Mouse (Mus musculus) right cerebral cortex, postnatal 36 days (tissue): ENCODE data around the gene Olig1.
"Not testable (repeated sequence)": the region's sequence is repeated elsewhere in the genome, so short reads cannot be mapped to it uniquely, and the experiment has no call there.

Experiments
- DNase-seq, 2 experiments: peaks; one replicate each; pipeline ENCODE4 v3.0.0; 2022; ENCODE audit warnings: low spot score in 2 of 2, mixed read lengths in 1 of 2

Gene Olig1

GRCm38 (mm10) chr16:91246292-91246691 lies 23.3 kb upstream of the Olig1 start:
- no peak for DNase-seq

GRCm38 (mm10) chr16:91255419-91256164 lies 14.0 kb upstream of the Olig1 start:
- DNase-seq: not testable (repeated sequence)

GRCm38 (mm10) chr16:91258956-91259355 lies 10.6 kb upstream of the Olig1 start:
- DNase-seq: no peak

- no peak for DNase-seq
These were observed 8.7 kb upstream of the Olig1 start for GRCm38 (mm10) chr16:91260861-91261260.

GRCm38 (mm10) chr16:91262467-91263220 lies 6.9 kb upstream of the Olig1 start:
- DNase-seq: peak; percentile 7 to 30

- DNase-seq: peak; percentile 57 to 59
These were observed 3.6 kb upstream of the Olig1 start for GRCm38 (mm10) chr16:91265972-91266371.

- DNase-seq: no peak
These were observed 684 bp upstream of the Olig1 start for GRCm38 (mm10) chr16:91268724-91269452.

GRCm38 (mm10) chr16:91270212-91270971 lies 820 bp downstream of the Olig1 start:
- peak in 1 of 2 experiments; percentile 30 for DNase-seq

GRCm38 (mm10) chr16:91270982-91271549 lies 1.5 kb downstream of the Olig1 start:
- no peak for DNase-seq

GRCm38 (mm10) chr16:91271634-91272033 lies 2.1 kb downstream of the Olig1 start:
- DNase-seq: no peak

- peak in 1 of 2 experiments; percentile 8 for DNase-seq
These were observed 10.9 kb downstream of the Olig1 start for GRCm38 (mm10) chr16:91280516-91280915.

GRCm38 (mm10) chr16:91292080-91292479 lies 22.5 kb downstream of the Olig1 start:
- DNase-seq: no peak

GRCm38 (mm10) chr16:91292719-91293333 lies 23.3 kb downstream of the Olig1 start:
- no peak for DNase-seq

GRCm38 (mm10) chr16:91297726-91298125 lies 28.2 kb downstream of the Olig1 start:
- DNase-seq: no peak

GRCm38 (mm10) chr16:91299412-91299811 lies 29.8 kb downstream of the Olig1 start:
- no peak for DNase-seq

GRCm38 (mm10) chr16:91300641-91301441 lies 31.3 kb downstream of the Olig1 start:
- DNase-seq: no peak

- no peak for DNase-seq
These were observed 31.9 kb downstream of the Olig1 start for GRCm38 (mm10) chr16:91301454-91301853.

GRCm38 (mm10) chr16:91303776-91304709 lies 34.5 kb downstream of the Olig1 start:
- DNase-seq: peak; percentile 14
